Mouse (Mus musculus) neural tube, embryonic 12.5 days (tissue): Measurements from ENCODE around the gene Tnc. TPM values are rescaled to one million over a fixed set of nuclear protein-coding genes. Genes with fewer than 3 reads are reported as not detected.

Experiments
- polyA plus RNA-seq: library from polyadenylated mRNA; unstranded; fragments of >200 nt; fragmentation: Nextera tagmentation; extraction: Ambion mirVana; gene quantifications from 2 replicates; pipeline ENCODE4 v1.2.1, GENCODE M21; 2016

The Tnc gene
- polyA plus RNA-seq, 1 experiment from 2014 or later: 7.7 TPM

Other genes with a start within 250 kb of the Tnc start
- gene Tnfsf8, start 185.7 kb downstream of the Tnc start, polyA plus RNA-seq: not detected in 2 replicates